Mouse (Mus musculus) kidney, embryonic 14.5 days (tissue): ENCODE data around the gene Efna4. TPM values are rescaled to one million over a fixed set of nuclear protein-coding genes. Genes with fewer than 3 reads are reported as not detected.

Experiments used
- ATAC-seq: fragments of 200-750 bp; cut with Nextera tagmentation; 2 replicates; pipeline ENCODE4 v1.8.0; 2017; ENCODE audit warnings: moderate number of reproducible peaks, mild to moderate bottlenecking, moderate TSS enrichment, moderate library complexity; ENCODE audit not compliant: low FRiP score, low TSS enrichment
- H3K27ac ChIP-seq: fragments of 300-500 bp; sonication (generic); 2 replicates; pipeline ENCODE4 v1.5.1; 2014; ENCODE audit warnings: low read depth, mild to moderate bottlenecking, low read length, moderate library complexity, mixed read lengths
- H3K27me3 ChIP-seq: fragments of 300-500 bp; sonication (generic); 2 replicates; pipeline ENCODE4 v1.6.1; 2014; ENCODE audit warnings: mild to moderate bottlenecking, low read length; ENCODE audit not compliant: control insufficient read depth, insufficient read depth
- H3K36me3 ChIP-seq: fragments of 300-500 bp; sonication (generic); 2 replicates; pipeline ENCODE4 v1.6.1; 2014; ENCODE audit warnings: low read length, mixed read lengths; ENCODE audit not compliant: control insufficient read depth, insufficient read depth
- H3K4me1 ChIP-seq: fragments of 300-500 bp; sonication (generic); 2 replicates; pipeline ENCODE4 v1.6.1; 2014; ENCODE audit warnings: low read length, mixed read lengths; ENCODE audit not compliant: control insufficient read depth, insufficient read depth
- H3K4me2 ChIP-seq: fragments of 300-500 bp; sonication (generic); replicated peaks from 2 replicates; pipeline ENCODE4 v1.6.1; 2014; ENCODE audit warnings: low read depth, mild to moderate bottlenecking, low read length
- H3K4me3 ChIP-seq: fragments of 300-500 bp; sonication (generic); 2 replicates; pipeline ENCODE4 v1.5.1; 2014; ENCODE audit warnings: mild to moderate bottlenecking, low read length
- H3K9ac ChIP-seq: fragments of 300-500 bp; sonication (generic); 2 replicates; pipeline ENCODE4 v1.6.1; 2014; ENCODE audit warnings: low read depth, mild to moderate bottlenecking, low read length, moderate library complexity
- H3K9me3 ChIP-seq: fragments of 300-500 bp; sonication (generic); 2 replicates; pipeline ENCODE4 v1.6.1; 2016; ENCODE audit warnings: low read length; ENCODE audit not compliant: control insufficient read depth
- WGBS: fragments of 180-500 bp; shearing (Covaris S2); extraction: QIAGEN DNeasy Blood & Tissue Kit; methylation state at CpG from one replicate; pipeline ENCODE4 v1.1.7; 2014; 5-methylcytosine and 5-hydroxymethylcytosine counted together
- polyA plus RNA-seq: library from polyadenylated mRNA; unstranded; fragments of >200 nt; fragmentation: Nextera tagmentation; extraction: Ambion mirVana; gene quantifications from 2 replicates; pipeline ENCODE4 v1.2.1, GENCODE M21; 2014

Efna4 gene
- polyA plus RNA-seq, 1 experiment from 2014 or later: 30.1 TPM

DNA sequence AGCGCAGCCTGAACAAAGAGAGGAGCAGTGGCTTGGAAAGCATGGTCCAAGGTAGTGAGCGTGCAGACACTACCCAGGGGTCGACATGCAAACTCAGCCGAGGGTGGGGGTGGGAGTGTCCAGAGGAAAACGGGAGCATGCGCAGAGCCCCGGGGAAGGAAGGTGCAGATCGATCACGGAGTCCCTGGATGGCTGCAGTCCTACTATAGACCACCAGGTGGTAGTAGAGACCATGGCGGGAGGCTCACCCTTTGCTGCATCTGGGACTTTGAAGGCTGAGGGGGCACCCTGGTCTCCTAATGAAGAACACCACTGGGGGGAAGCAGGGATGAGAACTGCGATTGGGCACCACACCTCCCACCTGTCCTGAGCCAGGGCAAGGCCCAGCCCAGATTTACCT is 2.6 kb upstream of the Efna4 start:
- Histone ChIP-seq H3K4me1 (peaks cover 43% of the 10 kb centered on the region), H3K27ac (no peak overlapping the region), H3K4me3 (peak overlapping the region; percentile 15; the same call in 1 of the 2 replicates), H3K4me2 (peak overlapping the region; percentile 35), H3K36me3 (peaks cover 18% of the 10 kb centered on the region), H3K9ac (peak overlapping the region; percentile 29; the same call in 1 of the 2 replicates), H3K9me3 (no peaks in the 10 kb centered on the region), H3K27me3 (no peaks in the 10 kb centered on the region)
- WGBS: 3% methylated on average over 11 of the region's 11 CpGs
- peak; percentile 2; the same call in 1 of the 2 replicates for ATAC-seq

DNA sequence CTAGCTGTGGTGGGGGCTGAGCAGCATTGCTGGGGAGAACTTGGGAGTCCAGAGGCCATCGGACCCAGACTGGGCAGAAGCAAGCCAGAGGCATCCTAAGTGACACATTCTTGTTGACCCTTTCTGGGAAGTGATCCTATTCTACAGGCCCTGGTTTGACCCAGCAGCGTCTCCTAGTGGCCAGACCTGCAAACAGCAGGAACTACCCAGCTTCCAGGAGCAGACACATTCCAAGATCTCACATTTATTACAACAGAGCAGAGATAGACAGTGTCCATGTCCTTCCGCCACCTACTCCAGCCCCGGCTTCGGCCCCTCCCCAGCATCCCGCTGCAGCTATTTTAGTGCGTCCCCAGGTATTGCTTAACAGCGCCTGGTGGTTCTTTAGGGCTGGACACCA is 1.6 kb upstream of the Efna4 start:
- peaks cover 20% of the 10 kb centered on the region for H3K36me3 ChIP-seq
- ATAC-seq: no peak
- 21% methylated on average over 8 of the region's 8 CpGs for WGBS
- H3K9ac ChIP-seq: peak overlapping the region; percentile 93; the same call in 1 of the 2 replicates
- H3K4me1 ChIP-seq: peaks cover 45% of the 10 kb centered on the region
- no peak overlapping the region for H3K27ac ChIP-seq
- H3K9me3 ChIP-seq: no peaks in the 10 kb centered on the region
- H3K27me3 ChIP-seq: no peaks in the 10 kb centered on the region
- no peak overlapping the region; the same call in 1 of the 2 replicates for H3K4me3 ChIP-seq
- H3K4me2 ChIP-seq: peak overlapping the region; percentile 15; the same call in 1 of the 2 replicates

DNA sequence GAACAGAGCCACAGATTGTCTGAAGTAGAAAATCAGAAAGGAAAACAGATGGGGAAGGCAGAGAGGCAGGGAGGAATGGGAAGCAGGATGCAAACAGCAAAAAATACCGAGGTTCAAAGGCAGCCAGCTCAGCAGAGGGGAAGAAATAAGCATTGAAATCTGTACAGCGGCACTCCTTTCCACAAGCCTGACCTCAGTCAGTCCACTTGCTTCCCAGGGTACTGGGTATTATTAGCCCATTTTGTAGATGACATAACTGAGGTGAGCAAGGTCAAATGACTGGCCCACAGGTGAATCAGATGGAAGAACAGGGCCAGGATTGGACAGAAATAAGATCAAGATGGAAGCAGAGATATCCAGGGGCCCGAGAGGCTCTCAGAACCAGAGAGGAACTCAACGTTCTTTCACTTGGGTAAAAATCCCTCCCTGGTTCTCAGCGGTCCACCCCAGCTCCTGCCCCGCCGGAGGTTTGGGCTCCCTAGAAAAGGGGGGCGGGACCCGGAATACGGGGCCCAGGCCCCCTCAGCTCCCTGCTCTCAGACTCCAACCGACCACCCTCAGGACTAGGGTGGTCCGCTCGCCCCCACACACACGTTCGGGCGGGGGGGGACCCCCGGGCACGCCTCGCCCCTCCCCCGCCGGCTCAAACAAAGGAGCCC is 637 bp downstream of the Efna4 start:
- Histone ChIP-seq H3K27me3 (no peaks in the 10 kb centered on the region), H3K36me3 (peaks cover 25% of the 10 kb centered on the region), H3K9ac (peak overlapping the region; percentile 93), H3K4me3 (peak overlapping the region; percentile 95), H3K9me3 (no peaks in the 10 kb centered on the region), H3K4me2 (peak overlapping the region; percentile 67), H3K4me1 (peaks cover 53% of the 10 kb centered on the region), H3K27ac (peak overlapping the region; percentile 90)
- no peak for ATAC-seq
- WGBS: 0% methylated on average over 15 of the region's 21 CpGs

DNA sequence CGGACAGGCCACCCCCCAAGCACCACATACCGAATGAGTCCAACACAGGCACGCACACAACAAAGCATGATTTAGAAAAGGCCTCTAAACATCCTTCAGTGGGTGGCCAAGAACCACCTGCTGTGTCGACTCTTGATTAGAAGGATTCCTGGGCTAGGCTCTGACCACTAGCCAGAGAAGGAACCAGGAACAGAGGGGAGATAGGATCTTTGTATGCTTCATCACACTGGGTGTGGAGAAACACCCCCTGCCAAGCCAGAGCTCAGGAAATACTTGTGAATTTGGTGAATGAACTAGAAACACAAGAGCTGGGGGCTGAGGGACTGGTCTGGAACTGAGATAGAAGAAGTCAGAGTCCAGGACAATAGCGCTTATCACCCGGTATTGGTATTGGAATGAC is 1.3 kb downstream of the Efna4 start:
- H3K36me3 ChIP-seq: peaks cover 25% of the 10 kb centered on the region
- peak overlapping the region; percentile 67 for H3K4me2 ChIP-seq
- peak overlapping the region; percentile 93; the same call in 1 of the 2 replicates for H3K9ac ChIP-seq
- 0 out of 2 replicates have a peak overlapping the region, but pooled peaks have one; percentile 90 for H3K27ac ChIP-seq
- no peaks in the 10 kb centered on the region for H3K9me3 ChIP-seq
- peaks cover 59% of the 10 kb centered on the region for H3K4me1 ChIP-seq
- H3K27me3 ChIP-seq: no peaks in the 10 kb centered on the region
- ATAC-seq: no peak
- H3K4me3 ChIP-seq: peak overlapping the region; percentile 95
- WGBS: 13% methylated on average over 6 of the region's 6 CpGs

DNA sequence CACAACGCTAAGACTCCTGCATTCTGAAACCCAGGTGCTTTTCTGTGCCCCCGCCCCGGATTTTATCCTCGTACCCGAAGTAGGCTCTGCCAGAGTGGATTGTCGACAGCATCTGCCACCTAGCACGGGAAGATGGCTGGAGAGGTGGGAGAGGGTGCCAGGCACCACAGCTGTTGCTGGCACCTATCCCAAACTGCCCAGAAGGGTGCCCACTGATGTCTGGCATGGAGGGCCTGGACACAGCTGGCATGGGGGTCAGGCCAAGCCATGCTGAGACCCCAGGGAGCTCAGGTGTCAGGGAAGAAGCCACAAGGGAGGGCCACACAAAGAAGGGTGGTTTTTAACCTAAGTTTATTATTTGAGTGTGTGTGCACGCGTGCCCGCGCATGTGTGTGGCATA is 4.8 kb downstream of the Efna4 start:
- H3K4me1 ChIP-seq: peaks cover 40% of the 10 kb centered on the region
- H3K27me3 ChIP-seq: no peaks in the 10 kb centered on the region
- peaks cover 25% of the 10 kb centered on the region for H3K36me3 ChIP-seq
- no peak overlapping the region for H3K27ac ChIP-seq
- no peaks in the 10 kb centered on the region for H3K9me3 ChIP-seq
- H3K9ac ChIP-seq: no peak overlapping the region
- no peak overlapping the region for H3K4me2 ChIP-seq
- H3K4me3 ChIP-seq: no peak overlapping the region
- WGBS: 55% methylated on average over 11 of the region's 11 CpGs
- no peak for ATAC-seq

DNA sequence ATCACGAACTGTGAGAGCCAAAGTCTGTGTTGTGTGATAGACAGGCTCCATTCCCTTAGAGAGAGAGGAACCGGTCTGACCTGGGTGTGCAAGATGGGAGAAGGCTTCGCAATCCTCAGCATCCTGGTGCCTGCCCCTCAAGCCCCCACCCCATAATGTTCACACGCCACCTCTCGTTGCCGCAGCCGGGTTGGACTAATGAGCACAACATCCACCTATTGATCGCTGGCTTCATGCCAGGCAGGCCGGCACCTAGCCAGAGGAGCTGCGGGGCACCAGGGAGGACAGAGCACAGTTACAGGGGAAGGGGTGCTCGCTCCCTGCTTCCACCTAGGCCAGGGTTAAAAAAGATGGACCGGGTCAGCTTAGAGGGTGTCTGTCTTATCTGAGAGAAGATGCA is 5.4 kb downstream of the Efna4 start:
- Histone ChIP-seq H3K27ac (no peak overlapping the region), H3K9me3 (no peaks in the 10 kb centered on the region), H3K4me2 (no peak overlapping the region), H3K27me3 (no peaks in the 10 kb centered on the region), H3K36me3 (peaks cover 25% of the 10 kb centered on the region), H3K9ac (no peak overlapping the region), H3K4me1 (peaks cover 41% of the 10 kb centered on the region), H3K4me3 (no peak overlapping the region)
- 28% methylated on average over 12 of the region's 12 CpGs for WGBS
- ATAC-seq: no peak

DNA sequence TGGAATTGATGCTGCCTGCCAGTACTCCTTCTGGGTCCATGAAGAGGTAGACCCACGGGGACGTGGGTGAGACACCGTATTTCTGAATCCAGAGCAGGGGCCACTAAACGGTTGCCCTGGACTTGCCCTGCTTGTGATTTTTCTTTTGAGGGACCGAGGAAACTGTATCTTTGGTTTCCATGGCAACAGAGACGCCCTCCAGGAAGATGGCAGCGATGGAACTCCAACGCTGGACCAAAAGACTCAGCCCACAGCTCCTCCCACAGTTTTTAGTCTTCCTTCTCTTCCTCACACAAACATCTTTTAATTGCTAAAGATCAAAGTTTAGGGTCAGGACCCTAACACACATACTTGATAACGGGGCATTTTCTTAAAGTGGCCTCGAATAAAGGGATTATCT is 5.8 kb downstream of the Efna4 start:
- no peak for ATAC-seq
- Histone ChIP-seq H3K9me3 (no peaks in the 10 kb centered on the region), H3K4me1 (peaks cover 45% of the 10 kb centered on the region), H3K27ac (no peak overlapping the region), H3K36me3 (peaks cover 25% of the 10 kb centered on the region), H3K4me2 (no peak overlapping the region), H3K9ac (no peak overlapping the region), H3K4me3 (no peak overlapping the region), H3K27me3 (no peaks in the 10 kb centered on the region)
- WGBS: 33% methylated on average over 10 of the region's 10 CpGs

DNA sequence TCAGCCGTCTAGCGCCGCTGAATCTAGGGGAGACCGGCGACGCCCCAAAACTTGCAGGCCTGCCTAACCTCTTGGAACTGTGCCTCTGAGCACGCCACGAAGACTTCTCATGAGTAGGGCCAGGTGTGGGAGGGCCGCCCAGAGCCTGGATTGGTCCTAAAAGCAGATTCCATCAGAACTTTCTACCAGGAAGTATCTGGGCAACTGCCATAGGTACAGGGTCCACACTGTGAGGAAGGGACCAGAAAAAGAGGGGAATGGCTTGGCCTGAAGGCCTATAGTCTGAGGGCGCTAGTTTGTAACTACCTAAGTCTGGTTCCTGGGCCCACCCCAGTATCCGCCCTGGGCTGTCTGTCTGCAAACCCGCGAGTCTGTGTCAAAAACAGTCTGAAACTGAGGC is 6.3 kb downstream of the Efna4 start:
- Histone ChIP-seq H3K9me3 (no peaks in the 10 kb centered on the region), H3K27ac (no peak overlapping the region), H3K27me3 (no peaks in the 10 kb centered on the region), H3K4me1 (peaks cover 42% of the 10 kb centered on the region), H3K9ac (no peak overlapping the region), H3K4me2 (no peak overlapping the region), H3K4me3 (no peak overlapping the region), H3K36me3 (peaks cover 25% of the 10 kb centered on the region)
- WGBS: 67% methylated on average over 13 of the region's 13 CpGs
- no peak for ATAC-seq

DNA sequence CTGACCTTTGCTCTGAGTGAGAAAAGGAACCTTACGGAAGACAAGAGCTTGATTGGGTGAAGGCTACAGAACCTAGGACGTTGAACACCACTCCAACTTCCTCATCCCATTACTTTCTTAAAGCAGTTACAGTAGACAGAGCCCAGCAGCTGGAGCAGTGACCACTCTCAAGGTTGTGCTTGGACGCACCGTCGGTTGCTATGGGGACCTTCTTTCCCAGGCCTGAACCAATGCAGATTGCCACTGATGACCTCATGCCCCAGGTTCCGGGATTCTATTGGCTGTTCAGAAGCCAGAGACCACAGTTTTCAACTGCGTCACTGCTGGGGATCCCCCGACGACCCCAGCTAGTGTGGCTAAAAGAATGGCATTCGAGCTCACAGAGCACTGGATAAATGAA is 6.9 kb downstream of the Efna4 start:
- peak; percentile 44; the same call in 1 of the 2 replicates for ATAC-seq
- no peaks in the 10 kb centered on the region for H3K27me3 ChIP-seq
- H3K4me1 ChIP-seq: peaks cover 37% of the 10 kb centered on the region
- no peak overlapping the region for H3K27ac ChIP-seq
- WGBS: 22% methylated on average over 10 of the region's 10 CpGs
- H3K9ac ChIP-seq: no peak overlapping the region
- peak overlapping the region; percentile 10; the same call in 1 of the 2 replicates for H3K4me2 ChIP-seq
- H3K9me3 ChIP-seq: no peaks in the 10 kb centered on the region
- peaks cover 25% of the 10 kb centered on the region for H3K36me3 ChIP-seq
- H3K4me3 ChIP-seq: no peak overlapping the region
